Mouse (Mus musculus): ENCODE measurements around the gene Sars.

Sars gene

GRCm38 (mm10) chr3:108423844-108424801, 20.9 kb downstream of the Sars start:
- peak; percentile 67 for DNase-seq

DNA sequence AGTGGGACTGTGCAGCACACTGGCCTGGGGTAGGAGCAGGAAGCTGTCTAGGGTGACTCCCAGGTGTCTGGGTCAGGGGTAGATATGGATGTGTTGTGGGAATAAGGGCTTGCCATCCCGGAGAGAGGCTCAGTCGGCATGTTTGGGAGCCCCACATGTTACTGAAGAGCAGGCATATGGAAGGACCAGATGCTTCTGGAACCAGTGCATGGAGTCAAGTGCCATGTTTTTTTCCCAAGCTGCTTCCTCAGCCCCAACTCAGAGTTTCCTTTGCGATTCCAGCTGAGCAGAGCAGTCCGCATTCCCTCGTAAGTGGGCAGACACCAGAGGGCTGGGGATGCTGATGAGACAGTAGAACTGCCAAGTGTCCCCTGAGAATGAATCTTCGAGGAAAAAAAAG, 22.0 kb downstream of the Sars start:
- no peak for DNase-seq

GRCm38 (mm10) chr3:108415831-108416223, 29.2 kb downstream of the Sars start:
- DNase-seq = peak; percentile 88

DNA sequence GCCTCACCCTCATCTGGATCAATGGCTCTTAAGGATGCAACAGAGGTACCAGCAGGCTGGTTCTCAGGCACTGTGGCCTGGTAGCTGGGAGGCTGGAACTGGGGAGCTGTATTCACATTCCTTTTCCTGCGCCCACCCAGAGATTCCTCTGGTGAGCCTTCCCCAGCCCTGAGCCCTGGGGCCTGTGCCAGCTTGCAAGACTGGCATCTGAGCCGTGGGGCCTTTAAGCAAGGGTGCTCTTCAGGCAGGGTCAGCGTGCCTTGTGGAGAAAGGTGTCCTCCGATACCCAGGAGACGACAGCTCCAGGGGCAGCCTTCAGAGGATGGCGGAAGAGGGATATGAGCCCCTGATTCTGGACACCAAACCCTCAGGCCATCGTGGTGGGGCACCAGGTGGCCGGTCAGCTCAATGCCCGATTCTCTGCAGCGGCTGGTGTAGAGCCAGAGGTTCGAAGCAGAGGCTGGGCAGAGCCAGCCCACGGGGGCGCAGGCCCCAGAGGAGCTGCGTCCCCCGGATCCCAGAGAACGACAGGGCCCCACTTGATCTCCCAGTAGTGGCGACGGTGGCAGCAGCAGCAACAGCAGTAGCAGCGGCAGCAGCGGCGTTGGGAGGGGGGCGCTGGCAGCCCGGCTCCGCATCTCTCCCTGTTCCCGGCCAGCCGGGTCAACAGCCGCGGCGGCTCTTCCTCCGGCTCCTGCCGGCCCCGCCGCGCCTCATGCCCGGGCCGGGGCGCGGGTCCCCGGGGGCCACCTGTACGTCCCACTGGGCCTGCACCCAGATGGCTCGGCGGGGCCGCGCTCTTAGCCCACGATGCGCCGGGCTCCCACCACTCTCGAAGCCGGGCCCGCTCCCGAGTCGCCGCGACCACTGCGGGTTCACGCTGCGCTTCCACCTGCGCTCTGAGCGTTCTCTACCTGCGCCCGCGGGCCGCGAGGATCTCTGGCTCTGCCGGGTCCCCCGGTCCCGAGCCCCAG, 29.9 kb downstream of the Sars start, which contains the start of gene Celsr2:
TSS of gene Celsr2 (minus strand) at position 696 of the 974 bp plus-strand sequence.
- peak; percentile 62 for DNase-seq

- DNase-seq = no peak
Measured at GRCm38 (mm10) chr3:108413634-108414360, 31.2 kb downstream of the Sars start.

- no peak for DNase-seq
Measured at GRCm38 (mm10) chr3:108411754-108412121, 33.3 kb downstream of the Sars start.

DNA sequence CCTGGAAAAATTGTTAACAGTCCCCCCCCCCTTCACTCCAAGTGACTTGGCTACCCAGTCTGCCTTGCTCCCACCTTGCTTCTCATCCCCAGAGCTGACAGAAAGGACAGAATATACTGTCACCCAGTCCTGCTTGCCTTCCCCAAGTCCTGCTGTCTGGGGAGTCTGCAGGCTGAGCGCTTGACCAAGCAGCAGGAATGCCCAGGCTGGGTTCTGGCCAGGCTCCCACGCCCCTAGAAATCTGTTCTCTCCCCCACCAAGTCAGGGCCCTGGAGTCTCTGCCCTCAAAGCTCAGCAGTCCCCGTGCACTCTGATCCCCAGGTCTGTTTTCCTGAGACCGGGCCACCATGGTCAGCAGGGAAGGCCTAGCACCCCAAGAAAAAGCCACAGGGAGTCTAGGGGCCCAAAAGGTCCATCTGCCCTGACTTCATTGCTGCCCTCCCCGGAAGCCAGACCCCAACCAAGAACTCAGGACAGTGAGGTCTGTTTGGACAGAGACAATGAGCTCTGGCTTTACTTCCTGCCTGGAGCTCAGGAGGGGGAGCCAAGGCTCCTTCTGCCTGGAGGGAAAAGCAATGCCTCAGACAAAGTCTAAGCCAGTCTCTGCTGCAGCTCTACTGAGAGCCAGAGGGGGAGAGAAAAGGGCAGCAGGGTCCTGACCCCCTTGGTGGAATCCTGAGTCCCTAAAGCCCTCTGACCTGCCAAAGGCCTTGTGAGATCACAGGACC, 33.8 kb downstream of the Sars start:
- DNase-seq = no peak

- DNase-seq = no peak
Measured at GRCm38 (mm10) chr3:108410359-108410714, 34.7 kb downstream of the Sars start.

- DNase-seq = no peak
Measured at GRCm38 (mm10) chr3:108409656-108410358, 35.2 kb downstream of the Sars start.

- DNase-seq = no peak
Measured at GRCm38 (mm10) chr3:108408517-108409008, 36.4 kb downstream of the Sars start.

GRCm38 (mm10) chr3:108406306-108406885, 38.6 kb downstream of the Sars start:
- DNase-seq = no peak

DNA sequence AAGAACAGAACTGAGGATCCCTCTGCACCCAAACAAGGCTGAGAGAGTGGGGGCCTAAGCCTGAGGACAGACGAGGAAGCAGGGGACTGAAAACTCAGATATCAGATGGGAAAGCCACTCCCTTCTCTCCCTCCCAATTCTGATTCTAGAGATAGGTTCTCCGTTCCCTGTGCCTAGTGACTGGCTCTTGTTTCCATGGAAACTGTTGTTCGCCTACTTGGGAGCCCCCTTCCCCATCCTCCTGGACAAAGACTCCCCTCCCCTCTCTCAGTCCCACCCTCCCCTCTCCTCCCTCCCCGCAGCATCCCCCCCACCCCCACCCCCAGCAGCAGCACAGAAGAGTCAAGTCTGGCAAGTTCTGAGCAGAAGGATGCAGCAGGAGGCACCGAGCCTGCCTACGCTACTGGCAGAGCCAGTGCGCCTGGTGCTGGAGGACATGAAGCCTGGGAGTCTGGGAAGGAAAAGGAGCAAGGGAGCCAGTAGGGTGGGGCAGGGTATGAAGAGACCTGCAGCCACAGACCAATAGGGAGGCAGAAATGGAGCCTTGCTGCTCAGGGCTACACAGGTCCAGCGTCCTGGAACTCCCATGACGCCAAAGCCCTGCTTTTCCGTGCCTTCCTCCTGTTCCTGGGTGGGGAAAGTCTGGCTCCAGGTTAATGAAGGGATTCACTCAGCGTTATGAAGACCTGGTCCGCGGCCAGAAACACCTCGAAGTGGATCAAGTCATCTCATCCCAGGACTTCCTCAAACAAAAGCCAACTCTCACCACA, 39.3 kb downstream of the Sars start:
- DNase-seq = no peak

DNA sequence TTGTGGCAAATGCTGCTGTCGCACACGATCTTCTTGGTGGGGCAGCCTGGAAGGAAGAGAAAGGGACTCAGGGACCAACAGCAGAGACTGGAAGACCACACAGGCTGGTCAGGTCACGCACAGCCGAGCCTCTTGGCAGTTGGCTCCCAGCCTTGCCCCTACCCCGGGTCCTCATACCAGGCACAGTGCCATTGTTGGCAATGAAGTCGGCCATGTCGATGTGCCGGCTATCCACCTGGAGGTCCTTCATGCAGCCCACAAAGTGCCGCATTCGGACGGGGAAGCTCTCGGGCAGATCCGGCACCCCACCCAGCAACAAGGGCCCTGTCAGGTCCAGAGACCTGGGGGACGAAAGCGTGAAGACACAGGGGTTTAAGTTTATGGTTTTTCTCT, 42.5 kb downstream of the Sars start:
- DNase-seq = no peak

DNA sequence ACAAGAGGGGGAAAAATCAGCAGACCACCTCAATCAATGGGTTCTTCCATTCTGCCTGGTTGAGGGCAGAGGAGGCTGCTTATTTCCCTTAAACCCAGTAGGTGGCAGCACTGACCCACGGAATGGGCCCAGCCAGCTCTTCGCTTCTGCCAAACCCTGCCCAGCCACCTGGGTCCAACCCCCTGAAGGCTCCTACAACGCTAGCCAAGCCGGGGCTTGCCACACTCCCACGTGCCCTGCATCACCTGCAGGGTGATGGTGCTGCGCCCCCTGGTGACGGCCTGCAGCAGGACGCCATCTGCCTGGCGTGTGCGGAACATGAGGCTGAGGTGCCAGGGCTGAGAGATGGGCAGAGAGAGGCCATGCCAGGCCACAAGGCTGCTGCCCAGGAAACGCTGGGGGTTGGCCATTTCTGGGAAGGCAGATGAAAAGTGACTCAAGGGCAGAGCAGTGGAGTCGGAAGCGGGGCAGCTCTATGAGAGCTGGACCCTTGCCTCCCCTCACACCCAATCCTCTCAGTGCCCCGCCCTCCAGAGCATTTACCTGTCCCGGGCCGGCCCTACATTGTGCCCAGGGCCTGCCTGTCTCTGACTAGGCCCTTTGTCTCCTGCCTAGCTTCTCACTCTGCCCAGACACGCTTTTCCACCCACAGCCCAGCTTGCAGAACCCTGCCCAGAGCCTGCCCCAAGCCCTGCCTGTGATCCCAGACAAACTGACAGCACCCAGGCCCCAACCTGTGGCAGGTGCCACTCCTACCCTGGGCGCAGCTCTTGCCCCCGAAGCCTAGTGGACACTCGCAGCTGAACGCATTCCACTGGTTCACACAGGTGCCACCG, 43.1 kb downstream of the Sars start:
- peak; percentile 96 for DNase-seq

- DNase-seq = no peak
Measured at GRCm38 (mm10) chr3:108400442-108400841, 44.6 kb downstream of the Sars start.

DNA sequence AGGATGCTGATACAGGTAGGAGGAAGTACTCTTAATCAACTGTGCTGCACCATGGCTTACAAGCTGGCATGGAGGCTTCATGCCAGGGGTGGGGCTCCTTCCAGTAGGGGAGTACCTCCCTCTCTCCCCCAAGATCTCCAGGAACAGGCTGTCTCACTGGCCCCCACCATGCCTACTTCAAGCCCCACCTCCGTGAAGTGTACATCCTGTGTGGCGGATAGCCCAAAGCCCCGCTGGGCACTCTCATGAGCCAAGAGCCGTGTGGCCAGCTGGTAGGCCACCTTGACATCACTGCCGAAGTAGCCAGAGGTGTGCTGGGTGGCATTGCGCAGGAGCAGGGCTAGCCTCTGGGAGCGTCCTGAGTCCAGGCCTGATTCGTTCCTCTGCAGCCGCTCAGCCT, 46.7 kb downstream of the Sars start:
- no peak for DNase-seq

- no peak for DNase-seq
Measured at GRCm38 (mm10) chr3:108392793-108393192, 52.2 kb downstream of the Sars start.

DNA sequence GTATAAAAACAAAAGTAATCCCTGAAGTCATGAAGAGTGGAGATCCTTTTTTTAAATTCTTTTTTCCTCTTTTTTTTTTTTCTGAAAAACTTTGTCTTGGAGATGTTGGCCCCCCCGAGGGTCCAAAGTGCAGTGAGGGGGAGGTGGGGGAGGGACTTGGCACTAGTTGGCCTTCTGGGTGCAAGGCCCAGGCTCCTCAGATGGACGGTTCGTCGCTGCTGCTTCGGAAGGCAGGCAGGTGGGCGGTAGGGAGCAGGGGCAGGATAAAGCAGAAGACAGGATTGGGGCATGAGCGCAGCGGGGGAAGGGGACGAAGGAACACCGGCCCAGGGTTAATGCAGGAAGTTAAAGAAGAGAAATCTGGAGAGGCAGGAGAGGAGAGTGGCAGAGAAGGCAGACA, 52.7 kb downstream of the Sars start:
- DNase-seq = no peak

- peak; percentile 96 for DNase-seq
Measured at GRCm38 (mm10) chr3:108389111-108389545, 55.9 kb downstream of the Sars start.
